Mouse (Mus musculus): ENCODE results near the gene Cul5.

Gene Cul5

DNA sequence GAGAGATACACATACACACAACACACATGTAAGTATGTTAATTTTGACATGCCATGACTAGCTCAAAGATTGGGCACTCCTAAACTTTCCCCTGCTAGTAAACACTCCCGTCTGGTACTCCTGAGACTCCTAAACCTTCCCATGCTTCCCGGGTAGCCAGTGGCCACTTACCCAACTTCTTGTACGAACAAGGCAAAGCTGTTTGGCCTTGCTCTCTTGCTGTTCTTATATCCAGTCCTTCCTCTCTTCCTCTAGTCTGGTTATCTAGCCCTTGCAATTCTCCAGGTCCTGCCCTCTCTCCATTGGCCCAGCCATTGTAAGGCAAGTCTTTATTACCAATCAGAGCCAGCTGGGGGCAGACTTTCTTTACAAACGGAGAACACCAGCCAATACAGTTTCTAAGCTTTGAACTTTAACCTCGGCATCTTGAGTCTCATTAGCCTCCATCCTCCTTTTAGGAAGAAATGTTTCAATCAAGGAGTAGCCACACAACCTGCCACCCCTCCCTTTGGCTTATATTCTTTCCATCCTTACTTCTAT, at the start of gene Cul5:
Cul5 (minus strand) TSS at position 335 of the 540 bp plus-strand sequence.
- peak; percentile 53 for DNase-seq (ENCODE audit: low spot score)

DNA sequence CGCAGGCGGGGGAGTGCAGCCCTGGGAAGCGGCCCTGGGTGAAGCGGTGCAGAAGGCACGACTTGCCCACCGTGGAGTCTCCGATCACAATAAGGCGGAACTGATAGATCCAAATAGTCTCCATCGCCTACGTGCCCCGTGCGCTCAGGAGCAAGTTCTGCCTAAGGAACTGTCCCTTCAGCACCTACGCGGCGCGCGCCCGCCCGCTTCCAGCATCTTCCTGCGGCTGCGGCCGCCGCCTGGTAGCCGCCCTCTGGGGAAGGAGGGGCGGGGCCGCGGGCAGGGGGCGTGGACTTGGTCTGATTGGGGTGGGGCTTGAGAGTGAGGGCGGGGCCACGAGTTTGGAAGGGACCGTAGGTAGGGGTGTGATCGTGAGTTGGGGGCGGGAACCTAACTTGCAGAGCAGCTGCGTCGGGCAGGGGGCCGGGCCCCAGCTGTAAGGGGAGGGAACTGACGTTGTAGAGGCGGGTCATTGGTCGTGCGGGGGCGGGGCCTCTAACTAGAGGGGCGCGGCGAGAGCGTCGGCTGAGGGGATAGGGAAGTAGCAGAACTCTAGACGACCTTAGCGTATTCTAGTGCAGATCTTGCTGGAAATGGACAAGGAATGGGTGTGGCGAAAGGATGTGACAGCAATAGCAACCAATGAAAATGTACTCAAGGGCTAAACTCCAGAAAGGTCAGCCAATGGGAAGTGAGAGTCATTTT, 36.3 kb upstream of the Cul5 start, which contains the start of gene Rab39:
Rab39 (minus strand) TSS at position 241 of the 705 bp plus-strand sequence.
- peak; percentile 83 for DNase-seq (ENCODE audit: low spot score)

GRCm38 (mm10) chr9:53705491-53705991, 35.7 kb upstream of the Cul5 start:
- no peak for DNase-seq (ENCODE audit: low spot score)

GRCm38 (mm10) chr9:53702991-53703390, 33.2 kb upstream of the Cul5 start:
- no peak for DNase-seq (ENCODE audit: low spot score)

- DNase-seq (ENCODE audit: low spot score) = no peak
Measured at GRCm38 (mm10) chr9:53700496-53700895, 30.7 kb upstream of the Cul5 start.

DNA sequence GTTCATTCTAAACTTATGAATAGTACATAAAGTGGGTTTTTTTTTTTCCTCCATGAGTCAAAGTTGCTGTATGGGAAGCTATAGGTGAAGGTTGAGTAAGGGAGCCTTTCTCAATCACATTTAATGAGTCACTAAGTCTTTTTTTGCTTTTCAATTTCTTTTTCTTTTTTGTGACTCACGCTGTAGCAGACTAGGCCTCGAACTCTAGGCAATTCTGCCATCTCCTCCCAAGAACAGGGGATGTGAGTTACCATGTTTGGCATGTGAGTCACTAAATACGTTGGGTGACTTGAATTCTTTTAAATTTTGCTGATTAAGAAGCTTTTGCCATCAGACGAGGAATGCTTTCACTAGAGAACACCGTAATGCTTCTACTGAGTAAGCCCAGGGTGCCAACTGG, 26.0 kb upstream of the Cul5 start:
- no peak for DNase-seq (ENCODE audit: low spot score)

DNA sequence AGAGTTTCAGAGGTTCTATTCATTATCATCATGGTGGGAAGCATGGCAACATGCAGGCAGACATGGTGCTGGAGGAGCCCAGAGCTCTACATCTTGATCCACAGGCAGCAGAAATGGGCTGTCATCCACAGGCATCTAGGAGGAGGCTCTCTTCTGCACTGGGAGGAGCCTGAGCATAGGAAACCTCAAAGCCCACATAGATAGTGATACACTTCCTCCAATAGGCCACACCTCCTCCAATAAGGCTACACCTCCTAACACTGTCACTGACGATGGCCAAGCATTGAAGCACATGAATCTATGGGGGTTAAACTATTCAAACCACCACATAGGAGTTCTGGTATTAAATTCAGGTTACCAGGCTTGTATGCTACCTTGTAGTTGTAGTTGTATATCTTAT, 23.9 kb upstream of the Cul5 start:
- no peak for DNase-seq (ENCODE audit: low spot score)

DNA sequence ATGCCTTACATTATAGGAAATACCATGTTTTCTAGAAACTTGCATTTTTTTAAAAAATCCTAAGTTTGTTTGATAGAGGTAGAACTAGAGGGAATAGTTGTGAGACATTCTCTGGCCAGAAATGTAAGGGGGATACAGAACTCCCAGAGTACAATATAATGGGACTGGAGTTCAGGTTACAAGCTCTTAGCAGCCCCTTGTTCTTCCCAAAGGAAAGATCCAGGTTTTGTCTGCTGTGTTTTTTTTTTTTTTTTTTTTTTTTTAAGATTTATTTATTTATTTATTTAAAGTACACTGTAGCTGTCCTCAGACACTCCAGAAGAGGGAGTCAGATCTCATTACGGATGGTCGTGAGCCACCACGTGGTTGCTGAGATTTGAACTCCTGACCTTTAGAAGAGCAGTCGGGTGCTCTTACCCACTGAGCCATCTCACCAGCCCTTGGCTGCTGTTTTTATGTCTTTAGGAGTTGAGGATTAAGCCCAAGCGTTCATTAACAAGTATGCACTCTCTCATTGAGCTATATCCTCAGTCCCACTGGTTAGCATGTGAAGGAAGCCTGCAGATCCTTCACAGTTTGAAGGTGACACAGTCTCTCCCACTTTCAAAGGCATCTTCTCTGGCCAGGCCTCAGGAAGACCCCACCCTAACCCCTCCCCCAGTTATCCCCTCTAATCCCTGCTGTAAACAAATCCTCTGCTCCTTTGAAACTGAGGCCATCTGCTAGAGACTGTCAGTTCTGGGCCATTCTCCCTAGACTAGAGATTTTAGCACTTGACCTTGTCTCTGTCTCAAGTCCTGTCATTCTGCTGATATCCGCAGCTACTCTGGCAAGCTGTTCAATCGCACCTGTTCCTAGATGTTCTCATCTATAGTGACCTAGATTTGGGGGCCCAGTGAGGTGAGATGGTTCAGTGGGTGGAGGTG, 22.2 kb upstream of the Cul5 start:
- DNase-seq (ENCODE audit: low spot score) = no peak

- DNase-seq (ENCODE audit: low spot score) = no peak
Measured at GRCm38 (mm10) chr9:53680851-53681250, 11.0 kb upstream of the Cul5 start.

DNA sequence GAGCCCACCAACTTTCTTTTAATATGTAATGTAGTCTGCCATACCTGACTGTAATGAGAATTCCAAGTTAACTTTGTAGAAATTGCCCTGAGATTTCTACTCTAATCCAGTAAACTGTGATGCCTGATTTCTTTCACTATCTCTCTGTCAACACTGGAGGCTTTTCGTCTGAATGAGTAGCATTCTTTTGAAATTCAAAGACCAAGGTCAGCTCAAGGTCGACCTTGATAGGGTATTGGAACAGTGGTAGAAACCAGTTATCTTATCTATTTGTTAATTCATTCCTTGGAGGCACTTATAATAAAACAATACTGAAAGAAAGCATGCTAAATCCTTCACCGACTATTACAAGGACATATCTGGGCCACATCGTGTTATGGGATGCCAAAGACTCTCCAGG, 7.1 kb upstream of the Cul5 start:
- no peak for DNase-seq (ENCODE audit: low spot score)

DNA sequence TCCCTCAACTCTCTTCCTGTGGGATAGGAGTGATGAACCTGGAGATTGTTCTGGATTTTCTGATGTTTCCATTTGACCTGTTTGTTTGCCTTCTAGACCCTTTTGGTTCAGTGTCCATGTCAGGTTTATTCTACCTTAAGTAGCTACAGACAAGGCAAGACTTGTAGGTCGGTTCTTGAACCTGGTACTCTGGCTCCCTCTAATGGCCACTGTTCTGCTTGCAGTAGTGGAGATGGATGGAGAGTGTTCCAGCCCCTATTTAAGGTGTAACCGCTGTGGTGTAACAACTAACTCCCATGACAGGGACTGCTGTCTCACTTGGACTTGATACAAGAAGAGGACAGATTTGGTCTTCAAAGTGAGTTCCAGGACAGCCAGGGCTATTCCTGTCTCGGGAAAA, 3.8 kb upstream of the Cul5 start:
- peak; percentile 77 for DNase-seq (ENCODE audit: low spot score)

DNA sequence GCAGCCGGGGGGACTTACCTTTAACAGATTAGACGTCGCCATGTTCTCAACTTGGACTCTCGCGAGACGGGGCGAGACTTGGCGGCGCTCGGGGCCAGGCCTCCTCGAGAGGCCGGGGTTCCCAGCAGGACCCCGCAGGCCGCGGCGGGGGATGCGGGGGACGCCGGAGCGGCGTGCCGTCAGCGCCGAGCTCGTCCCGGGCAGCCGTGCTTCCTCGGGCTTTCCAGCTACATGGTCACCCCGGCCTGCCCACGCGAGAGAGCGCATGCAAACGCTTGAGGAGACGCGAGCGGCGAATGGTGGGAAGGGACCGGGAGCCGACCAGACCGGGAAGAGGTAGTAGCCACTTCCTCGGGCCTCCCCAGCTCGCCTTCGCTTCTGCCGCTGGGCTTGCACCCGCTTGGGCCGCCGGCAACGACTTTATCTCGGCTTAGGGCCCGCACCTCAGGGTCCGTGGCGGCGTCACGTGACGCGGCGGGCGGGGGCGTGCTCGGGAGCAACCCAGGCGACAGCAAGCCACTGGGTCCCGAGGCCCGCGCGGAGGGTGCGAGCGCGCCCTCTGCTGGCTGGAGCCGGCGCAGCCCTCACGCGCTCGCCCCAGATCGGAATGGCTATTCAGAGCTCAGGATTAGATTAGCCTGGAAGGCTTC, 2.7 kb downstream of the Cul5 start:
- peak; percentile 93 for DNase-seq (ENCODE audit: low spot score)

DNA sequence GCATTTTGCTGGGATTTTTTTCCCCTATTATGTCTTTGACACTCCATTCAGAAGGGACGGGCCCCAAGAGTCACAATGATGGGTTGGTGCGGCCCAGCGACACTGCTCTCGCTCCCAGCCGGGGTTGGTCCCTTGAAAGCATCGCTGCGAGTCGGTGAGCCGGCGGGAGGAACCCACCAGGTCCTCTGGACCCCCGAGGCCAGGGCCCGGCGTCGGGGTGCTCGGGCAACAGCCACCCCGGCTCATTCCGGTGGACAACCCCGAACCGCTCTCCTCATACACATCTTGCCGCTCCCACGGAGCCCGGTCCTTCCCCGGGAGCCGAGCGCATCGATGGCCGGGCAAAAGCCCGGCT, 3.2 kb downstream of the Cul5 start:
- no peak for DNase-seq (ENCODE audit: low spot score)

DNA sequence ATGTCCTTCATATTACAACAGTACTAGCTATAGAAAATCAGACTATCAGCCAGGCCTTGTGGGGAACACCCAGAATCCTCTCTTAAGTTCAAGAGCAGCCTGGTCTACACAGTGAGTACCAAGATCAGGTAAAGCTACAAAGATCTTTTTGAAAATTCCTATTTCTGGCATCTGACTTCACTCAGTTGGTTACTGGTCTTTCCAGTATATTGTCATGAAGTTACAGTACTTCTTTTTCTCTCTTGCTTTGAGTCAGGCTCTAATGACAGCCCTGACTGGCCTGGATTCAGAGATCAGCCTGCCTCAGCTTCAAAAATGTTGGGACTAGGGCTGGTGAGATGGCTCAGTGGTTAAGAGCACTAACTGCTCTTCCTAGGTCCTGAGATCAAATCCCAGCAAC, 4.4 kb downstream of the Cul5 start:
- no peak for DNase-seq (ENCODE audit: low spot score)

DNA sequence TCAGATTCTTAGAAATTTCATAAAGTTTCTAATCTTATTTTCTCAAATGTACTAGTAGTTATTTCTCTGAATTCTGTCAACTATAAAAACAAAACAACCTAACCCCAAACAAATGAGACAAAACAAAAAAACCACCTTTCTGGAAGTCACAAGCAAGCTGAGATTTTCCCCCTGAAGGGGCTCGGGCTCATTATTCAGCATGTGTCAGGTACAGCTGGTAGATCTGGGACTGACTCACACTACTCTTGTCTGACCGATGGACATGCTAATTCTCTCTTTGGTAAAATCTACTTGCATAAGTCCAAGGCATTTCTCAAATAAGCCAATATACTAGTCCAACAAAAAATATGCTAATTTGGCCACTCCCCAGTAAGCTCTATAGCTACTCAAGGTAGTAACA, 5.0 kb downstream of the Cul5 start:
- no peak for DNase-seq (ENCODE audit: low spot score)

- DNase-seq (ENCODE audit: low spot score) = no peak
Measured at GRCm38 (mm10) chr9:53634796-53635195, 35.0 kb downstream of the Cul5 start.

GRCm38 (mm10) chr9:53615246-53615645, 54.6 kb downstream of the Cul5 start:
- no peak for DNase-seq (ENCODE audit: low spot score)

- DNase-seq (ENCODE audit: low spot score) = no peak
Measured at GRCm38 (mm10) chr9:53614286-53614685, 55.5 kb downstream of the Cul5 start.

GRCm38 (mm10) chr9:53609968-53610781, 59.6 kb downstream of the Cul5 start, which contains the start of gene Acat1:
Gene Acat1 (minus strand): TSS chr9:53610382.
- DNase-seq (ENCODE audit: low spot score) = peak; percentile 88

- DNase-seq (ENCODE audit: low spot score) = no peak
Measured at GRCm38 (mm10) chr9:53609306-53609967, 60.4 kb downstream of the Cul5 start.

DNA sequence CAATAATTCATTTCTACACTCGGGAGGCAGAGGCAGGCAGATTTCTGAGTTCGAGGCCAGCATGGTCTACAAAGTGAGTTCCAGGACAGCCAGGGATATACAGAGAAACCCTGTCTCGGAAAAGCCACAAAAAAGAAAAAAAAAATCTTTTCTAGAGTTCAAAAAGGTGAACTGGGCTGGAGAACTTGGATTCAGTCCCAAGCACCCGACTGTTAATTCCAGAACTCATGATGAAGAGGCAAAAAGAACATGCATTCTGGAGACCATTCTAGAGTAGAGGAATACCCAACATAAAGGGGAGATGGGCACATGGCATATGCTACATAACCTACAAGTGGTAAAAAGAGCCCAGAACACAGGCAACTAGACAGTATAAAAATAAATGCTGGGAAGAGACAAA, 62.0 kb downstream of the Cul5 start:
- DNase-seq (ENCODE audit: low spot score) = no peak
